Mouse (Mus musculus): ENCODE results near the gene Apol7e.
"Not testable (repeated sequence)": the region's sequence is repeated elsewhere in the genome, so short reads cannot be mapped to it uniquely, and the experiment has no call there.

Apol7e gene

DNA sequence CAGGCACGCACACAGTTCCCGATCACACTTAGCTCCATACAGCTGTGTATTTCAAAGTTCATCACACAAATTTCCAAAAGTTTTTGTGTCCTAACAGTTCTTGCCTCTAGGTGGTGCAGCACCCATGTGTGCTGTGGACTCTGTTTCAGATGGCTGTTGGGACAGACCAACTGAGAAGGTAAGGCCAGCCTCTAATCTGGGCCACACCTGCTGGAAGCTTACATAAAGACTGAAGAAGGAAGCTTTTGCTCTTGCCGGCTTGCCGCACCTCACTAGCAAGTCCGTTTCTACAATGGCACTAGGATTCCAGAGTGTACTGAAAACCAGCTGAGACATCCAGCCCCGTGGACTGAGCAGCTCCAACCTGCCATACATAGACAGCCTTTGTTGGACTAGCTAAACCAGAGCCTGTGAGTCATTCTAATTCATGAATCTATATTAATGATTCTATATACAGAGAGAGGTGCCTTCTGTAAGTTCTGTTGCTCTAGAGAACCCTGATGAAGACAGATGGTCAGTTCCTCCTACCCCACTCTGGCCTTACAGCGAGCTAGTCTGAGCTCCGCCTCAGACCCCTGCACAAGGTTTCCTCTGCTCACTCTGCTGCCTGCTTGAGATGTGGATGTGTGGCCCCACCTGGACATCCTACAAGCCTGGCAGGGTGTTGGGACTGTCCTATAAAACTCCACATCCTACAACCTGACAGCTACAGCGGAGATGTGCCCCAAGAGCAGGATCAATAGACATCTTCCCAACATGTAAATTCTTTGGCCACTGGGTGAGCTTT lies 42.0 kb downstream of the Apol7e start:
- in situ Hi-C loops (cut with MboI, MseI) = no loop called here

DNA sequence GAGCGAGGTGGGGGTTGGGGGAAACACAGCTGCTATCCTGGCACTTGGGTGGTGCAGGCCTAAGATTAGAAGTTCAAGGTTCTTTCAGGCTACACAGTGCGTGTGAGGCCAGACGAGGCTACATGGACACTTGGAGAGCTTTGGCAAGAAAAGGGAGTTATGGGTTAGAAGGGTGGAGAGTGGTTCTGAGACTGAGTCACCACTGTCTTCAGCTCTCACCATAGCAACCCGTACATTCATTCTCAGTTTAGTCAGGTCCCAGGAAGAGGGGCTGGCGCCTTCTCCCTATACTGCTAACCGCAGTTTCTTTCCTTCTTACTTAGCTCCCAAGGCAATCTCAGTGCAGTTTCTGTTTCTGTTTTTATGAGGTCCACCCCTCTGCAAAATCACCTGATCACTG lies 42.9 kb downstream of the Apol7e start:
- in situ Hi-C loops (cut with MboI, MseI) = not testable (repeated sequence)

DNA sequence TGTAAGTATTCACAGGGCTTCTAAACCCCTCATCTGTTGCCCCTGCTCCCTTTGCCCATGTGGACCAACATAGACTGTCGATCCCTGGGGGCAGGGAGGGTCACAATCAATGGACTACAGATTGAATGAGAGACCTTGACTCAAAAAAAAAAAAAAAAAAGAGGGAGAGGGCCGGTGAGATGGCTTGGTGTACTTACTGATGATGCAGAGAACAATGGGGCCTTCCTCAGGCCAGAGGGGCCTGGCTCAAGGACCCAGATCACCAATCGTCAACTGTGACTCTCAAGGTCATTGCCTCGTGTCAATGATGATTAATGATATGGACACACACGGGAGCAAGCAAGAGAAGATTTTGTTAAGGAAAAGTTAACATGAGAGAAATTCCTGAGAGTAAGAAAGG lies 46.0 kb downstream of the Apol7e start:
- in situ Hi-C loops (cut with MboI, MseI) = no loop called here

DNA sequence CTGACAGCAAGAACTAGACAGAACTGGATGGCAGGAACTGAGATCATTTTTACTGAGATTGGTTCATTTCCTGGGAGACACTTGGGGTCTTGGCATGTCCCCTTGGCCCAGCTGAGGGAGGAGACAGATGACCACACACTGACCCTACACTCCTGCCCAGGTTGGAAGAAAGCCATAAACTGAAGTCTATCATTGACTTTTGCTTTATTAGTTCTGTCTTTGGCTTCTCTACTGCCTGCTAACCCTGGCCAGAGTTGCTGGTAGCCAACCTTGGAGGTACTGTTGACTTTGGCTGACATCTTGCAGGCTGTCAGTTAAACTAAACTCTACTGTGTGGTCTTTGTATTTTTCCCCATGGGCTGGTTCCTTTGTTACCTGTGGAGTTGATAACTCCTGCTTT lies 46.4 kb downstream of the Apol7e start:
- in situ Hi-C loops (cut with MboI, MseI) = no loop called here

DNA sequence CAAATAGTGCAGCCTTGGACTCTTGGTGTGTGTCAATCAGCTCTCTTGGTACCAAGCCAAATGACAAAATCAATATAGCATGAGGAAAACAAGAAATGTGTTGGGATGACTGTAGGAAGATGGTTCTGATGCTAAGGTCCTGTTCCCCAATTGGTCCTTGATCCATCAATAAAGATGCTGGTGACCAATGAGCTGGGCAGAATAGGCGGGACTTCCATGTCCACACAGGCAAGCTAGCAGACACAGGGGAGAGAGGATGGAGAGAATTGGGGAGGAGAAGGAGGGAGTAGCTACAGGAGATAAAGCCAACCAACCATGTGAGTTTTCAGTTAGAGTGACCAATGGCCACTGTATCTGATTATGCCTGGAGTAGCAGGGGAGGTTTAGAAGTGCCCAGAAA lies 47.7 kb downstream of the Apol7e start:
- in situ Hi-C loops (cut with MboI, MseI) = no loop called here

DNA sequence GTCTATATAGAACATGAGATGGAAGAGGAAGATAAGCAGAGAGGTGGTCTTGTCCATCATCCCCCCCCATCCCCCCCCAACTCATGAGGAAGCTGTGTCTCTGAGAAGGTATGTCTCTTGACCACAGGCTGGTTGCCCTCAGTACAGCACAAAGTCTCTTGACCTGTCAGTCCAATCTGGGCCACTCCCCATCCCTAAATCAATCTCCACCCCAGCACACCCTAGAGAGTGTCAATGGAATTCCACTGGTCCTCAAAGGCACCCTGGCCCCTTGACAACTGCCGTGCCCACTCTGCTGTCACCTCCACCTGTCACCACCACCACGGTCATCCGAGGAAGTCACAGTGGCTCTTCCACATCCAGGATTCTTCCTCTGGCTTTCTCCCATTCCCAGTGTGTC lies 49.8 kb downstream of the Apol7e start:
- in situ Hi-C loops (cut with MboI, MseI) = no loop called here

DNA sequence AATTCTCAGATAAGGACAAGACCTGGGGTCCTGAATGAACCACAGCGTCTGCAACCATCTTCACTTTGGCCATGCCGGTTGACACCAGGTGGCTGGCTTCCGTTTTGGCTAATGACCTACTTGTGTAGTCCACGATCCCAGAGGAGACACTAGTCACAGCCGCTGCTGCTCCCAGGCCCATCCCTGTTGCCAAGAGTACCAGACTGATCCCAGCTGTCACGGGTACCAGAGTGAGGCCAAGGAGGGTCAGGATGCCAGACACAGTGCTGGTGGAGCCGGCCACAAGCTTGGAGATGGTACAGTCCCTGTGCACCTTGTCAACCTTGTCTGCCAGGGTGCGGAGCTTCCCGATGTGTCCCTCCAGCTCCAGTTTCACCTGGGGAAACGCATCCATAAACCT lies 51.1 kb downstream of the Apol7e start:
- in situ Hi-C loops (cut with MboI, MseI) = no loop called here

DNA sequence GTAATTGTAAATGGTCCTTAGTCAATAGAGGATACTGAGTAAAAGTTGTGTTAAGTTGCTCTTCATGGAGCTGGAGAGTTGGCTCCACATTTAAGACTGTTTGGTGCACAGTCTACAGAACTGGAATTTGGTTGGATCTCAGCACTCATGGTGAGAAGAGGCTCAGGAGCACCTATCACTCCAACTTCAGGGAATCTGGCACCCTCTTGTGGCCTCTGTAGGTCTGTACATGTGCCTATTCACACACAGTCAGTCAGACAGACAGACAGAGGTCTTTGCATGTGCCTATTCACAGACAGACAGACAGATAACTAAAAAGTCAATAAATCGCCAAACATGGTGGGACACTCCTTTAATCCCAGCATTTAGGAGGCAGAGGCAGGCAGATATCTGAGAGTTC lies 51.8 kb downstream of the Apol7e start:
- in situ Hi-C loops (cut with MboI, MseI) = no loop called here

DNA sequence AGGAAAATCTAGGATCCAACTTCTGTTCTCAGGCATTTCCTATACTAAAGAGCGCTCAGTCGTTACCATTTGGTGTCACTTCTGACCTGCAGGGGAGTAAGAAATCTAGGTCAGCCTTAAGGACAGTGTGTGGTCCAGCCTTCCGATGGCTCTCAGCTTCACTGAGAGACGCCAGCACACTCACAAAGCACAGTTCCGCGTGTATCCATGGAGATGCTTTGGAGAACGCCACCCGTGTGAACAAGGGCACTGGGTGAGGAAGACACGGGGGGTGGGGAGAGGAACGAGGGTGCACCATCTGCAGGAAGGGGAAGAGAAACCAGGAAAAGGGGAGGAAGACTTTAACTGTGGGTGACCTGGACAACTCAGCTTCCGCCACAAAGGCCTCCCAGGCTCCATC lies 53.8 kb downstream of the Apol7e start:
- in situ Hi-C loops (cut with MboI, MseI) = no loop called here

DNA sequence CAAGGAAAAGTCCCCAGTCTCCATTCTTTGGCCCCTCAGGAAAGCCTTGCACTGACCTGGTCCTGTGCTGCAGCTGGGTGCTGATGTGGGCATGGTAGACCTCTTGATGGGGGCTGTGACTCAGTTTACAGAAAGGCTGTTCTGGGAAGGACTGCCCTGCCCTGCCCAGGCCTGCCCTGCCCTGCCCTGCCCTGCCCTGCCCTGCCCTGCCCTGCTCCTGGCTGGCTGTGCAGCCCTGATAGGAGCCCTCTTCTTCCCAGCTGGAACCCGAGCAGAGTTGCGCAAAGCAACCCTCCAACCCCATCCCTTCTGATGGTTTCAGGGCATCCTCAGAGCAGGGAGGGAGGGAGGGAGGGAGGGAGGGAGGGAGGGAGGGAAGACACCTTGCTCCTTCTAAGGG lies 56.5 kb downstream of the Apol7e start:
- in situ Hi-C loops (cut with MboI, MseI) = no loop called here

DNA sequence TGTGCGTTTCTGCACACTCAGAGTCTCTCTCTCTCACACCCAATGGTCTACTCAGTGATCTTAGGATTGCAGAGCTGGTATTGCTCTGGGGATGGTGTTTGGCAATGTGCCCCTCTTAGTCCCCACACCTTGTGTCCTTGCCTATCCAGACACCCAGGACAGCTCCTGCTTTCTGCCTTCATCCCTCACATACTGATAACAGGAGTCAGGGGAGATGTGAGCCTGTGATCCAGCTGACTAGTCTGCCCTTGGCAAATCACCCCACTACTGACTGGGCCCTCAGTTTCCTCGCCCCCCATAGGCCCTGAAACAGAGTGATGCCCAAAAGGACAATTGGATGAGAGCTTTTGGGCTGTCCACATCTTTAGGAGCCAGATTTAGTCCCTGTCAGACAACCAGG lies 57.4 kb downstream of the Apol7e start:
- in situ Hi-C loops (cut with MboI, MseI) = no loop called here

DNA sequence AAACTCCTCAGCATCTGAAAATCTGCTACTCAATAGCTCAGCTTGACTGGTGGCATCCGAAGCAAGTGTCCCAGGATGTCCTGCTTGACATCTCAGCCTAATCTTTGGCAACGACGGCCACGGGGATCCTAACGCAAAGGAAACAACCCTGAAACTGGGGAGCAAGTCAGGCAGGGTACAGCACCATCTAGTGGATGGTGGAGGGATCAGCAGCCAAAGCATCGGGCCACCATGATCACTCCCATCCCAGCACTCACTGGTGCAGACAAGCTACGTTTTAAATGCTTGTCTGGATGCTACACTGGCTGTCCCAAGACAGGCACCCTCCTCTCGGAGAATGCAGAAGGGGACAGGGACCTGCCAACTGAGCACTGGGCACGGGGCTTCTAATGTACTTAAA lies 58.2 kb downstream of the Apol7e start, which contains the start of gene Apol8:
Gene Apol8, minus strand, starts transcription at position 156 of the 400 bp plus-strand sequence.
- in situ Hi-C loops (cut with MboI, MseI) = no loop called here

DNA sequence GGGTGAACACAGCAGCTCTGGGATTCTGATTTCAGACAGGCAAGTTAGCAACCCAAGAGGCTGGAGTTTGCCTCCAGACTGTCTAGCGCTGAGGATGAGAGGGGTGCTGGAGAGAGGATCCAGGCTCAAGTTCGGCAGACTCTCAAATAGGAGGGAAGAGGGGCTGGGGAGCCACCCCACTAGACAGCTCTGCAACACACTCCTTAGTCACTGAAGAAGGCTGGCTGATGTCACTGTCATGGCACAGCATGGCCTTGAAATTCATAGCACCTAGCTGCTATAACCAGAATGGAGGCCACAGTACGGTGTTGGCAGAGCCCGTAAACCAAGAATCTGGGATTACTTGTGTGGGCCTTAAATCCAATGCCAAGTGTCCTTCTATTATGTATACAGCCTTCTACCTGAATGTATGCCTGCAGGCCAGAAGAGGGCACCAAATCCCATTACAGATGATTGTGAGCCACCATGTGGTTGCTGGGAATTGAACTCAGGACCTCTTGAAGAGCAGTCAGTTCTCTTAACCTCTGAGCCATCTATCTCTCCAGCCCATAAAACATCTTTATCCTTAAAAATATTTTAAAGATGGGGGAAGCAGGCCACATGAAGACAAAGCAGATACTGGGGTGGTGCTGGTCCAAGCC lies 59.0 kb downstream of the Apol7e start:
- in situ Hi-C loops (cut with MboI, MseI) = no loop called here

DNA sequence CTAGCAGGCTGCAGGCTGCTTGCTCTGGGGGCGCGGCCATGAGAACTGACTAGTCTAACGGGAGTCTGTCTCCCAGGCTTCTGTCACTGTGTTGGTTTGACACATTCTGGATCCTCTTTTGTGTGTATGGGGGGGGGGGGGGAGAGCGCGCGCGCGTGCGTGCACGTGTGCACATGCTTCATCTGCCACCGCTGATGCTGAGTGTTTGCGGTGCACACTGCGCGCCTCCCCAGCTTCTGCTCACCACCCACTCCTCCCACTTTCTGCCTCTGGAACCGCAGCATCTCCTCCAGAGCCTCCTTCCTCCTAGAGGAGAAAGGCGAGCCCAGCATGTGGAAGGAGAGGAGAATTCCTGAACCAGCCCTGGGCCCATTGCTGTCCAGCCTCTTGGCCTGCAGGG lies 61.4 kb downstream of the Apol7e start:
- in situ Hi-C loops (cut with MboI, MseI) = no loop called here

DNA sequence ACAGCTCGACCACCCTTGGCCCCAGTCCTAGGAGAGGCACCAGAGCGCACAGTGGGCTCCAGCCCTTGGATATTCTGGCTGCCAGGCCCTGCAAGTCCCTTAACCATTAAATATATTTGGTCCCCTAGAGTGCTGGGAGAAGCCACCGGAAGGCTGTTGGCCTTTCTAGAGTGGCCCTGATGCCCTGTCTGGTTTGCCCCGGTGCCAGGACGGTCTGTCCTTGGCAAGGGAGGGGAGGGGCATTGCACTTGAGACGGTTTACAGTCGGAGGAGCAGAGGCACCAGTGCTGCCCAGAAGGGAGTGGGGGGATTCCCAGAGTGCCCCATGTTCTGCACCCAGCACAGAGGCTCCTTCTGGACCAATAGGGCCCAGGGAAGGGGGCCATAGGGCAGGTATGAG lies 62.4 kb downstream of the Apol7e start:
- in situ Hi-C loops (cut with MboI, MseI) = no loop called here

DNA sequence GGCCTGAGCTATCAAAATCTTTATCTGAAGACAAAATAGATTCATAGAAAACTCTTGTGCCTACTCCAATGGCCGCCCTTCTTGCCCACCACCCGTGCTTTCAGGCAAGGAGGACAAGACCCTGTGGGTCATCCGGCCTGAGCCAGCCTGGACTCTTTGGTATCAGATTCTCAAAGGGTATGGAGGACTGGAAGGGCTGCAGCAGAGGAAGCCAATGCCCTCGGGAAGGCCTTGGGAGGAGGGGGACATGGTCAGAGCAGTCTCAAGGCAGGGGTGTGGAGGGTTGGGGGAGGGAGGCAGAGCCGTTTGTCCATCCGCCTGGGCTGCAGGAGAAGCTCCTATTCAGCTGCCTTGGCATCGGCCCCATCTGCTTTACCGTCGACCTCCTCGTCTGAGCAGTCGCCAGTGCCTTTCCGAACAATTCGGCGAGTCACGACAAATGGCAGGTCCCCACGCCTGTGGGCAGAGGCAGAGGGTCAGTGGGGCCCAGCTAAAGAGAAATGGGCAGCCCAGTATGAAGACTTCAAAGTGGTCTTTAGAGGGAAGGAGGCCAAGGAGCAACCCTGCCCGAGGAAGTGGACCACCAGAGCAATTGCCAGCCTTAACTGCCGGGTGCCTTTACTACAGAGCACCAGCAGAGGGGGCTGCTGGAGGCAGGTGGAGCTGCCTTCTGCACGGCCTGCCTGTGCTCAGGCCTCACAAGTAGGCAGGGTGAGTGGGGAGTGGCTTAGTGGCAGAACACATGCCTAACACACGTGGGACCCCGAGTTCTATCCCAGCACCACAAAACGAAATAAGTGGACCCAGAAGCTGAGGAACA lies 63.1 kb downstream of the Apol7e start:
- in situ Hi-C loops (cut with MboI, MseI) = no loop called here

DNA sequence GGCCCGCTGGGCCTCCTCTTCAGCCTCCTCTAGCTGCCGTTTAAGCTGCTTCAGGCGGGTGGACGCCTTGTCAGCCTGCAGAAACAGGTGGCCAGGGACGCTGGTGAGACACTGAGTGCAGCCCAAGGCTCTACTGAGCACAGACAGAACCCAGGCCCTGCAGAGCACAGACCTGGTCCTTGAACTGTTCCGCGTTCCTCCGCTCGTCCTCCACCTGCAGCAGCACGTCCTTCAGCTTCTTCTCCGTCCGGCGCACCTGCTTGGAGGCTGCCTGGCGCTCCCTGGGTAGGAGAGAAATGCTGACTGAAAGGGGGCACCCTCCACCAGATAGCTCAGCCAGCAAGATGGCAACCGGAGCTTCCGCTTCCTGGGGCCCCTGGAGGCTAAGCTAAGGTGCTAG lies 64.4 kb downstream of the Apol7e start:
- in situ Hi-C loops (cut with MboI, MseI) = no loop called here

DNA sequence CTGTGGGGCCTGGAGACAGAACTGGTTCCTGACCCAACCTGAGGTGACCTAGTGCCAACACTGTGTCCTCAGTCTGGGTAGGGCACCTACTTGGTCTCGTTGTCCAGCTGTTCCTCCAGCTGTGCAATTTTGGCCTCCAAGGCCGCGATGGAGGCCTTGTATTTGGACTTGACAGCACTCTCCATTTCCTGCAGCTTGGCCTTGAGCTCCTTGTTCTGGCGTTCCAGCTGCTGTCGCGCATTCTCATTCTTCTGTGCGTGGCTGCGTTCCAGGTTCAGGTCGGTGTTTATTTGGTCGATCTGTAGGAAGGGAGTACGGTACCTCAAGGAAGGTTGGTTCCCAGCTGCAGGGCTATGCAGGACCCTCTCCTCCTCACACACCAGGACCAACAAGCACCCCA lies 65.0 kb downstream of the Apol7e start:
- in situ Hi-C loops (cut with MboI, MseI) = no loop called here

DNA sequence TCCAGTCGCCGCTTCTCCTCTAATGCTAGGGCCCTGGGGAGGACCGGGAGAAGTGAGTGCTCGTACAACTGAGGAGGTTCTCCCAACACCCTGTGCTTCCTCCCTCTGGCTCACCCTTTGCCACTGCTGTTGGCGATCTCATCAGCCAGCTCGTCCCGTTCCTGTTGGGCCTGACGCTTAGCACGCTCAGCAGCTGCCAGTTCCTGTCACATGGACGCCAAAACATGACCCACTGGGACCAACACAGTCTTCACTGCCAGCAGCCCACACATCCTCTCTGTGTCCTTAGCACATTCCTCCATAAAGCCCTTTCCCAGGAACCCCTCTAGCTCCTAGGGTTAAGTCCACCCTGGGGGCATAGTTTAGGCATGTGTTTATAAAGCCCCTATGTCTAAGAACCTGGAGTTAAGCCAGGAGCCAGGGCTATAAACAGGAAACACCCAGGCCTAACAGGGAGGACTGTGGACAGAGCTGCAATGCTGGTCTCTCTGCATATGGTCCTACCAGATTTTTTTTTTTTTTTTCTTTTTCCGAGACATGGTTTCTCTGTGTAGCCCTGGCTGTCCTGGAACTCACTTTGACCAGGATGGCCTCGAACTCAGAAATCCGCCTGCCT lies 65.8 kb downstream of the Apol7e start:
- in situ Hi-C loops (cut with MboI, MseI) = no loop called here

DNA sequence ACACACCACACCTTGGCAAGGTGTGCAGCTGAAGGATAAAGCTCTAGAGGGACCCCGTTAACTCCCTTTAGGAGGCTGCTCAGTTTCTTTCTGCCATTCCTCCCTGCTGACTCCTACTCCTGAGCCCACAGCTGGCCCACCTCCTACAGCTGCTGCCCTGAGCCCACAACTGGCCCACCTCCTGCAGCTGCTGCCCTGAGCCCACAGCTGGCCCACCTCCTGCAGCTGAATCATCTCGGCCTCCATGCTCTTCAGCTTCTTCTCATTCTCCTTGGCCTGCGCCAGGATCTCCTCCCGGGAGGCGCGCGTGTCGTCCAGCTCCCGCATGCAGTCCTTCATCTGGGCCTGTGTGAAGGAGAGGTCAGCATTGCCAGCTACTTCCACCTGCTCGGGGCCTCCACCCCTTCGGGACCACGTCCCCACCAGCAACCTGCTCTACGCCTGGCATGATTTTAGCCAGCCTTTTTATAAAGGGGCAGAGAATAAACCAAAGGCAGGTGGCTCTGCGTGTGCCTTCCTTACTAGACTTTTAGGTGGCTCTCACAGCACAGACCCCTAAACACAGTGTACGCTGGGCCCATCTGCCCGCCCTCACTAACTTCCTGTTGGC lies 66.9 kb downstream of the Apol7e start:
- in situ Hi-C loops (cut with MboI, MseI) = no loop called here

DNA sequence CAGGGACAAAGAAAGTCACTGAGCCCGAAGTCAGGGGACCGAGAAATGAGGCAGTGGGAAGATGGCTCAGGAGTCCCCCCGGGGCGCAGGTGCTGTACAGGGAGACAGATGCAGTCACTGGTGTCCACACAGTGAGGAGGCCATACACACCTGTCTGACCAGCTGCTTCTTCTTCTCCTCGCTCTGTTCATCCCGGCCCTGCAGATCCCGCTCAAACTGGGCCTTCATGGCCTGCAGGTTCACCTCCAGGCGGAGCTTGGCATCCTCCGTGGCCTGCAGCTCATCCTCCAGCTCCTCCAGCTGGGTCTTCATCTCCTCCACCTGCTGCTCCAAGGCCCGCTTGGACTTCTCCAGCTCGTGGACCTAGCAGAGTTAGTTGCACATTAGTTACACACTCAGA lies 68.3 kb downstream of the Apol7e start:
- in situ Hi-C loops (cut with MboI, MseI) = no loop called here

Data from T-helper 1 cell (primary cell).